Mouse (Mus musculus) adrenal gland, adult 2 months (tissue): ENCODE measurements around the gene Pgbd1. TPM values are rescaled to one million over a fixed set of nuclear protein-coding genes. Genes with fewer than 3 reads are reported as not detected.
"Not testable (repeated sequence)": the region's sequence is repeated elsewhere in the genome, so short reads cannot be mapped to it uniquely, and the experiment has no call there.

ENCODE experiments used
- DNase-seq: peaks from one replicate; pipeline ENCODE4 v3.0.0; 2021
- long read RNA-seq: library from polyadenylated mRNA; stranded (forward); transcript quantifications from one replicate; pipeline ENCODE4 v2.0.0, GENCODE M21; 2021
- polyA plus RNA-seq: library from polyadenylated mRNA; depleted of rRNA; stranded (reverse); fragments of >200 nt; gene quantifications from 2 replicates; pipeline ENCODE4 v1.2.3, GENCODE M21; 2012; rRNA removed
- total RNA-seq, 2 experiments: library from RNA; stranded (reverse); gene quantifications; 2 replicates each; pipeline ENCODE4 v1.2.3; 2021

Pgbd1 gene
- under 1 TPM; 0.81 to 0.90 TPM for total RNA-seq
- polyA plus RNA-seq = 0.12 and 0.51 TPM in 2 replicates
- long read RNA-seq = 0 reads

GRCm38 (mm10) chr13:21440503-21441206, at the start of gene Pgbd1:
Gene Pgbd1, minus strand, starts transcription at chr13:21441058.
- peak; percentile 86 for DNase-seq

DNA sequence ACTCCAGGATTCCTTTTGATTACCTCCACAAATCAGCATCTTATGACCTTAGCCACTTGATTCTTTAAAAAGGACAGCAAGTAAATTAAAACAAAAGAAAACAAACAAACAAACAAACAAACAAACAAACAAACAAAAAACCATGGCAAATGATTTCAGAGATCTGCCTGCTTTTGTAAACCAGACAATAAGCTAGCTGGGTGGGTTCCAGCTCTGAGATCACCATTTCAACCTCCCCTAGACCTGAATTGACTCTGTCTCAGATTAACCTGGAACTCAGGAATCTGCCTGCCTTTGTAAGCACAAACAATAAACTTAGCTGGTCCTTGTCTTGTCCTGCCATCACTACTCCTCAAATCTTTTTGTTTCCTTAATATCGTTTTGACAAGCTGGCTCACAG, 46.0 kb upstream of the Pgbd1 start:
- no peak for DNase-seq

DNA sequence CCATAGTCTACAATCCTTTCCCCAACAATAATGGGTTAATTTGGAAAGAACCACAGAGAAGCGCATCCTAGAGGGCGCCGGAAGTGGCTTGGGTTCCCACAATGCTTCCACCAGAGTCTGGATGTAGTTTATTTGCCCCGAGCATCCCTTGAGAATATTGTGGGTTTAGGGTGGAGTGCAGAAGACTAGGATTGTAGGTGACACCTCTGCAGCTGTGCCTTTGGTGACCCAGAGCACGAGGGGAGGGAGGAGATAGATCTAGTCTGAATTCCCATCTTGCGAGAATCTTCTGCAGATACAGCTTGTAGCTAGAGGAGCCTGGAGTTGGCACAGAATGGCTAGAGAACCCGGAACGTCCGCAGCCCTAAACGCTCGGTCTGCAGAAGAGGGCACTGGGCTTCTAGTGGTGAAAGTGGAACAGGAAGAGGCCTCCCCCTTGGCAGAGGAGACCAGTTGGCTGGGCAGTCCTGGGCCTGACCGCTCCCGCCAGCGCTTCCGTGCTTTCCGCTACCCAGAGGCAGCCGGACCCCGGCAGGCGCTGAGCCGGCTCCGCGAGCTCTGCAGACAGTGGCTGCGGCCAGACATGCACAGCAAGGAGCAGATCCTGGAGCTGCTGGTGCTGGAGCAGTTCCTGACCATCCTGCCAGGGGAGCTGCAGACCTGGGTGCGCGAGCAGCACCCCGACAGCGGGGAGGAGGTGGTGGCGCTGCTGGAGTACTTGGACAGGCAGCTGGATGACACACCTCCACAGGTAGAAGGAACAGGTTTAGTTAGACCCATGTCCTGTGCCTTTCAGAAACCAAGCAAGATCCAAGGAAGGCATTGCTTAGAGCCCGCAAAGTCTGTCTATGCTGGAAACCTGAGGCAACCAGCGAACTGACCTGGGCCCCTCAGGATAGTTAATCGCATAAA, 38.2 kb upstream of the Pgbd1 start, which contains the start of the genes Zkscan4 and Gm10065:
Gene Zkscan4, plus strand, starts transcription at position 149 of the 912 bp plus-strand sequence.
Gene Gm10065, minus strand, starts transcription at position 683 of the 912 bp plus-strand sequence.
- DNase-seq = peak; percentile 75

- no peak for DNase-seq
Observed at GRCm38 (mm10) chr13:21472427-21472826, 31.6 kb upstream of the Pgbd1 start.

GRCm38 (mm10) chr13:21469097-21469496, 28.2 kb upstream of the Pgbd1 start:
- DNase-seq = no peak

GRCm38 (mm10) chr13:21468061-21469019, 27.5 kb upstream of the Pgbd1 start, which contains the start of gene Nkapl:
Gene Nkapl, minus strand, starts transcription at chr13:21468509.
- DNase-seq = peak; percentile 92

- DNase-seq = no peak
Observed at GRCm38 (mm10) chr13:21467336-21467735, 26.5 kb upstream of the Pgbd1 start.

DNA sequence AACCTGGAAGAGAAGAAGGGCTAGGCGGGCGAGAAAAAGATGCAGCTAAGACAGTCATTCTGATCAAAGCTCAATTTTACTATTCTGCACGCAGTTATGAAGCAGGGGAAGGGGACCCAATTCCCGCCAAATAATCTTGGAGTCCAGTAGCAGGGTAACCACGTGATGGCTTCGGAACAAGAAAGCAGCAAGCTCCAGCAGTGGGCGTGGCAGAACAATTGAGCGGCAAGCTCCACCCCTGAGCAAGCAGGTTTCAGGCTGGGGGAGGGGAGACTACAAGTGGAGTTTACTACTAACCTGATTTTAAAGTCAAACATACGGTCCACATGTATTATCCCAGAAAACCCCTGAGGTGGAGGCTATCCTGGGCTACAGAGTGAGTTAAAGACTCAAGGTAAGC, 21.7 kb upstream of the Pgbd1 start:
- DNase-seq = not testable (repeated sequence)

GRCm38 (mm10) chr13:21456347-21456746, 15.5 kb upstream of the Pgbd1 start:
- no peak for DNase-seq

- DNase-seq = no peak
Observed at GRCm38 (mm10) chr13:21454133-21454532, 13.3 kb upstream of the Pgbd1 start.

GRCm38 (mm10) chr13:21453449-21453848, 12.6 kb upstream of the Pgbd1 start, which contains the start of gene Zscan26:
Gene Zscan26, minus strand, starts transcription at chr13:21453730.
- DNase-seq = peak; percentile 92

- no peak for DNase-seq
Observed at GRCm38 (mm10) chr13:21453042-21453441, 12.2 kb upstream of the Pgbd1 start.

DNA sequence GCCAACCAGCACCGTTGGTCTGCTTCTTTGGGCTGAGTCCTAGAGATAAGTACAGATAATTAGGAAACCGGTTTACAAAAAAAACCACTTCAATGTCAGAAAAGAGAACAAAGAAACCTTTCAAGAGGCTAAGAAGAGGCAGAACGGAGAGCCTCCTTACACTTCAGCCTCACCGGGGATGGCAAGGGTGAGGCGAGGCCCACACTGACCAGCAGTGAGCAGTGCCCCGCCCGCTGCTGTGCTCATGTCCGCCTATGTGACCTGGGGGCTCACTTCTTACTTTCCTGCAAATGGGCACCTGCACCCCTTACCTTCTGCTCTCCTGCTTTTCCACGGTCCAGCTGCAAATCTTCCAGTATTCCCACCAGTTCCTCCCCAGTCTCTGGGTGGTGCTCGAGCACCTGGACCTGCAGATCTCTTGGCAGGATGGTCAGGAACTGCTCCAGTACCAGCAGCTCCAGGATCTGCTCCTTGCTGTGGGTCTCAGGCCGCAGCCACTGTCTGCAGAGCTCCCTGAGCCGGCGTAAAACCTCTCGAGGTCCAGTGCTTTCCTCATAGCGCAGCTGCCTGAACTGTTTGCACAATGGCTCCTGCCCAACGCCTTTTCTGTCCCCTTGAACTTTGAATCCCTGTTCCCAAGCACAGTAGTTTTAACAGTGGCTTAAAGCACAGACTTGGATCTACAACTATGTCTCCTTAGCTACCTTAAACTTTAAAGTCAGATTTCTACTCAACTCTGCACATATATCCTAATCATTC, 7.2 kb upstream of the Pgbd1 start:
- DNase-seq = no peak

- no peak for DNase-seq
Observed at GRCm38 (mm10) chr13:21446796-21447195, 5.9 kb upstream of the Pgbd1 start.

DNA sequence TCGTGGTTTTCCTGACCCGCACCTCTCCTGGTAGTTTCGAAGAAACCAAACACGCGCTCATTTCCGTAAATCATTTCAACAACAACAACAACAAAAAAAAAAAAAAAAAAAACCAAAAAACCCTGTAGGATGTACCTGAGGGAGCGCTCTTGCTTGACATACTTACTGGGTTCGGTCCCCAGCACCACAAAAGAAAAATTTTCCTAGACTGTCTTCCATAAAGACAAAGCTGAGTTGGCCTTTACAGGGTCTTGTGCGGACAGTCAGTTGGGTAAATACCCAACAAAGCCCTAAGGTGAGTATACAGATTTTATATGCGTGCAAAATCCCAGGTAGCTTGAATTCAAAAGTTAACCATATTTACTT, 332 bp upstream of the Pgbd1 start:
- no peak for DNase-seq

GRCm38 (mm10) chr13:21435476-21435875, 5.4 kb downstream of the Pgbd1 start:
- no peak for DNase-seq

- DNase-seq = peak; percentile 28
Observed at GRCm38 (mm10) chr13:21427631-21428030, 13.2 kb downstream of the Pgbd1 start.

- DNase-seq = peak; percentile 84
Observed at GRCm38 (mm10) chr13:21423301-21423700, 17.6 kb downstream of the Pgbd1 start.

GRCm38 (mm10) chr13:21418865-21419264, 22.0 kb downstream of the Pgbd1 start:
- no peak for DNase-seq

DNA sequence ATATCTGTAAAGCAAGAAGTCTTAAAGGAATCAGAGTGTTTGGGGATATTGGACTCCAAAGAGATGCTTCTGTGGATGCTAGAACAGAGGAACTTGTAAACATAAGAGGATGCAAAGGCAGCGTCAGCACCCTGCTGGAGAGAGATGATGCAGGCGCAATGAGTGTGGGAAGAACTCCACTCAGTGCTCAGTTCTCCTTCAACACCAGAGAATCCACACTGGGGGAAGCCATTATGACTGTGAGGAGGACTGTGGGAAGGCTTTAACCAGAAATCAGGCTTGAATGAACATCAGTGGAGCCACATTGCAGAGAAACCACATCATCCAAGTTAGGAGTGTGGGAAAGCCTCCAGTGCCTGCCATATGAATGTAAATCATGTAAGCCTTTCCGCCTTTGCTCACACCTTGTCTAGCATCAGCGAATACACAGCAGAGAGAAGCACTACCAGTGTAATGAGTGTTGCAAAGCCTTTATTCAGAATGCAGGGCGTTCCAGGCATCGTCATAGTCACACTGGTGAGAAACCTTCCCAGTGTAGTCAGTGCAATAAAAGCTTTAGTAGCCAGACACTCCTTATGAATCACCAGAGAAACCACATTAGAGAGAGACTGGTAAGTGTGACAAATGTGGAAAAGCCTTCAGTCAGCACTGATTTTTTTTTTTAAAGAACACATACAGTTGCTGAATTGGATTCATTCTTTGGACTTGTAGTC, 23.4 kb downstream of the Pgbd1 start:
- DNase-seq = peak; percentile 60
